Mouse (Mus musculus): Measurements from ENCODE around the gene Tmed11. TPM values are rescaled to one million over a fixed set of nuclear protein-coding genes. Genes with fewer than 3 reads are reported as not detected.
"Not testable (repeated sequence)": the region's sequence is repeated elsewhere in the genome, so short reads cannot be mapped to it uniquely, and the experiment has no call there.

Tmed11 gene
- not detected in 2 replicates for polyA plus RNA-seq (2016; fragmentation: Nextera tagmentation; extraction: Ambion mirVana)

- H3K4me3 ChIP-seq; H3K27ac ChIP-seq; H3K9me3 ChIP-seq; H3K4me1 ChIP-seq (replicated peaks); DNase-seq (ENCODE audit: low spot score); H3K36me3 ChIP-seq; H3K27me3 ChIP-seq (ENCODE audit: insufficient read depth, poor library complexity, severe bottlenecking): not testable (repeated sequence)
- 65% methylated on average over 2 of the region's 2 CpGs for WGBS
Observed at GRCm38 (mm10) chr5:108795263-108795662, at the start of gene Tmed11. TSS of gene Tmed11 (minus strand) at chr5:108795363.

- 88% methylated on average over 1 of the region's 1 CpGs for WGBS
- DNase-seq (ENCODE audit: low spot score) = peak; percentile 22
- Histone ChIP-seq H3K36me3 (no peaks in the 10 kb centered on the region), H3K4me3 (no peak overlapping the region), H3K9me3 (no peaks in the 10 kb centered on the region), H3K4me1 (replicated peaks) (no peaks in the 10 kb centered on the region), H3K27me3 (ENCODE audit: insufficient read depth, poor library complexity, severe bottlenecking) (no peaks in the 10 kb centered on the region), H3K27ac (no peak overlapping the region)
Observed at GRCm38 (mm10) chr5:108836156-108836555, 41.0 kb upstream of the Tmed11 start.

GRCm38 (mm10) chr5:108823276-108823675 is 28.1 kb upstream of the Tmed11 start:
- no peak for DNase-seq (ENCODE audit: low spot score)
- no peak overlapping the region for H3K27ac ChIP-seq
- 90% methylated on average over 2 of the region's 2 CpGs for WGBS

DNA sequence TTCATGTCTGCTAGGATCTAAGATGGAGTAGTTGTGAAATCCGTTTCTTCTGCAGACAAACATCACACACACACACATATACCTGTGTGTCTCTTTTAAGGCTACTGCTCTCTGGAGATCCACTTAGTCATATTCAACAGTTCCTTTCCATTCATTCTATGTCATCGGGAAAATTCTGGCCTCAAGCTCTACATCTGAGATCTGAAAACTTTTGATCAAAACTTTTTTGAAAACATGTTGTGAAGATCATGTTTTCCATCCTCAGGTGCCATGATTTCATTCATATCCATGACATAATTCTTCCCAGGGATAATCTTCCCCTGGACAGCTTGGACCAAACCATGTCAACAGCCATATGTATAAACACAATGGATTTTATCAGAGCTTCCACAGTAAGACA is 13.6 kb upstream of the Tmed11 start, which contains the start of gene Vmn2r8:
Gene Vmn2r8, minus strand, starts transcription at position 101 of the 400 bp plus-strand sequence.
- H3K4me3 ChIP-seq; H3K27me3 ChIP-seq (ENCODE audit: insufficient read depth, poor library complexity, severe bottlenecking); DNase-seq (ENCODE audit: low spot score); H3K27ac ChIP-seq; H3K4me1 ChIP-seq (replicated peaks); H3K36me3 ChIP-seq; H3K9me3 ChIP-seq: not testable (repeated sequence)
- WGBS = 79% methylated on average over 2 of the region's 2 CpGs

More at GRCm38 (mm10) chr5:108823276-108823675, 28.1 kb upstream of the Tmed11 start:
- H3K27me3 ChIP-seq (ENCODE audit: insufficient read depth, poor library complexity, severe bottlenecking) = no peaks in the 10 kb centered on the region
- no peaks in the 10 kb centered on the region for H3K36me3 ChIP-seq
- H3K4me3 ChIP-seq = no peak overlapping the region
- no peaks in the 10 kb centered on the region for H3K4me1 ChIP-seq (replicated peaks)
- no peaks in the 10 kb centered on the region for H3K9me3 ChIP-seq

- H3K36me3 ChIP-seq = no peaks in the 10 kb centered on the region
- DNase-seq (ENCODE audit: low spot score) = no peak
Observed at GRCm38 (mm10) chr5:108803646-108804045, 8.5 kb upstream of the Tmed11 start.

DNA sequence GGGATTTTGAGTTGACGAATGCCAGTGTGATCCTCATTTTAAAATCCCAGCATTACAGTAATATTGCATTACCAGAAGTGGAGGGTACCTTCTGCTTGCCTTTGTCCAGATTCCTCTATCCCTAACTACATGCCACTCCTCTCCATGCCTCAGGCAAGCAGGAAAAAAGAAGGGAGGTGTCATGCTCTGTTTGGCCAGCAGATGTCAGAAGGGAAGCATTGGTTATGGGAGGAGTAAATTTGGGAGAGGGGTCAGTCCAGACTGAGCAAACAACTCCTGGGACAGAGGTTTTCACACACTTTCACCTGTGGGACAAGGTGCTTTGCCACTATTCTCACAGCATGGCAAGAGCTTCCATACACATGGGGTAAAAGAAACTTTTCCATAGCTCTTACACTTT is 4.8 kb downstream of the Tmed11 start:
- not testable (repeated sequence) for H3K4me3 ChIP-seq; H3K9me3 ChIP-seq; H3K4me1 ChIP-seq (replicated peaks); H3K27ac ChIP-seq; H3K36me3 ChIP-seq; H3K27me3 ChIP-seq (ENCODE audit: insufficient read depth, poor library complexity, severe bottlenecking)
- WGBS = 33% methylated on average over 1 of the region's 1 CpGs
- peak; percentile 26 for DNase-seq (ENCODE audit: low spot score)

More at GRCm38 (mm10) chr5:108803646-108804045, 8.5 kb upstream of the Tmed11 start:
- Histone ChIP-seq H3K27me3 (ENCODE audit: insufficient read depth, poor library complexity, severe bottlenecking) (no peaks in the 10 kb centered on the region), H3K4me1 (replicated peaks) (no peaks in the 10 kb centered on the region), H3K27ac (no peak overlapping the region), H3K9me3 (no peaks in the 10 kb centered on the region), H3K4me3 (no peak overlapping the region)
- 42% methylated on average over 1 of the region's 1 CpGs for WGBS

- DNase-seq (ENCODE audit: low spot score) = no peak
- Histone ChIP-seq H3K27ac (no peak within 1 kb of the TSS), H3K4me3 (no peak within 1 kb of the TSS), H3K27me3 (ENCODE audit: insufficient read depth, poor library complexity, severe bottlenecking) (no peaks in the 10 kb centered on the region), H3K36me3 (no peaks in the 10 kb centered on the region), H3K4me1 (replicated peaks) (no peaks in the 10 kb centered on the region), H3K9me3 (0 out of 2 replicates have a peak, but pooled peaks cover 3% of the 10 kb centered on the region)
- 76% methylated on average over 40 of the region's 40 CpGs for WGBS
Observed at GRCm38 (mm10) chr5:108774630-108775306, 20.4 kb downstream of the Tmed11 start, which contains the start of gene Rnf212. TSS of gene Rnf212 (minus strand) at chr5:108774982.

DNA sequence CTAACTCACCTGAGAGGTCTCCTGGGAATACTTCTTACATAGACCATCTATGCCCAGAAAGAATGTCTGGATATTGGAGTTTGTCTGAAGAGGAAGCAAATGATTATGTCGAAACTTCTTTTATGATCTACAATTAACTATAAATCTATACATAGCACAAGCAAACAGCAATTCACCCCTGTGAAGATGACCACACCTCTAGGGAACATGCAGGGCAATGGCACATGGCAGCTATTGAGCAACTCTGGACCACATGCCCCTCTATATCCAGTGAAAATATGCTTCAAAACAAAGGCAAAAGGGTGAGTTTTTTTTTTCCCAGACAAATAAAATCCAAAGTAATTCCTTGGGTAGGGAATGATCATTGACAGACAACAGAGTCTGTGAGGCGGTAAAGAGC is 35.2 kb downstream of the Tmed11 start:
- no peaks in the 10 kb centered on the region for H3K4me1 ChIP-seq (replicated peaks)
- whole genome bisulfite sequencing = 81% methylated on average over 2 of the region's 2 CpGs

GRCm38 (mm10) chr5:108758396-108758795 is 36.8 kb downstream of the Tmed11 start:
- Histone ChIP-seq H3K9me3 (no peaks in the 10 kb centered on the region), H3K27ac (no peak overlapping the region), H3K4me3 (no peak overlapping the region), H3K27me3 (ENCODE audit: insufficient read depth, poor library complexity, severe bottlenecking) (no peaks in the 10 kb centered on the region), H3K4me1 (replicated peaks) (no peaks in the 10 kb centered on the region), H3K36me3 (no peaks in the 10 kb centered on the region)
- peak; percentile 6 for DNase-seq (ENCODE audit: low spot score)
- WGBS = 59% methylated on average over 3 of the region's 3 CpGs

More for the DNA sequence above, 35.2 kb downstream of the Tmed11 start:
- Histone ChIP-seq H3K27me3 (ENCODE audit: insufficient read depth, poor library complexity, severe bottlenecking) (no peaks in the 10 kb centered on the region), H3K36me3 (no peaks in the 10 kb centered on the region), H3K27ac (no peak overlapping the region), H3K9me3 (no peaks in the 10 kb centered on the region), H3K4me3 (no peak overlapping the region)
- DNase-seq (ENCODE audit: low spot score) = no peak

DNA sequence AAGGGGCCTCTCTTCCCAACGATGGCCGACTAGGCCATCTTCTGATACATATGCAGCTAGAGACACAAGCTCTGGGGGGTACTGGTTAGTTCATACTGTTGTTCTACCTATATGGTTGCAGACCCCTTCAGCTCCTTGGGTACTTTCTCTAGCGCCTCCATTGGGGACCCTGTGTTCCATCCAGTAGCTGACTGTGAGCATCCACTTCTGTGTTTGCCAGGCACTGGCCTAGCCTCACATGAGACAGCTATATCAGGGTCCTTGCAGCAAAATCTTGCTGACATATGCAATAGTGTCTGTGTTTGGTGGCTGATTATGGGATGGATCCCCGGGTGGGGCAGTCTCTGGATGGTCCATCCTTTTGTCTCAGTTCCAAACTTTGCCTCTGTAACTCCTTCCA is 43.9 kb downstream of the Tmed11 start:
- H3K4me3 ChIP-seq; DNase-seq (ENCODE audit: low spot score); H3K4me1 ChIP-seq (replicated peaks); H3K9me3 ChIP-seq; H3K27me3 ChIP-seq (ENCODE audit: insufficient read depth, poor library complexity, severe bottlenecking); H3K36me3 ChIP-seq; H3K27ac ChIP-seq: not testable (repeated sequence)
- WGBS = 81% methylated on average over 4 of the region's 4 CpGs

DNA sequence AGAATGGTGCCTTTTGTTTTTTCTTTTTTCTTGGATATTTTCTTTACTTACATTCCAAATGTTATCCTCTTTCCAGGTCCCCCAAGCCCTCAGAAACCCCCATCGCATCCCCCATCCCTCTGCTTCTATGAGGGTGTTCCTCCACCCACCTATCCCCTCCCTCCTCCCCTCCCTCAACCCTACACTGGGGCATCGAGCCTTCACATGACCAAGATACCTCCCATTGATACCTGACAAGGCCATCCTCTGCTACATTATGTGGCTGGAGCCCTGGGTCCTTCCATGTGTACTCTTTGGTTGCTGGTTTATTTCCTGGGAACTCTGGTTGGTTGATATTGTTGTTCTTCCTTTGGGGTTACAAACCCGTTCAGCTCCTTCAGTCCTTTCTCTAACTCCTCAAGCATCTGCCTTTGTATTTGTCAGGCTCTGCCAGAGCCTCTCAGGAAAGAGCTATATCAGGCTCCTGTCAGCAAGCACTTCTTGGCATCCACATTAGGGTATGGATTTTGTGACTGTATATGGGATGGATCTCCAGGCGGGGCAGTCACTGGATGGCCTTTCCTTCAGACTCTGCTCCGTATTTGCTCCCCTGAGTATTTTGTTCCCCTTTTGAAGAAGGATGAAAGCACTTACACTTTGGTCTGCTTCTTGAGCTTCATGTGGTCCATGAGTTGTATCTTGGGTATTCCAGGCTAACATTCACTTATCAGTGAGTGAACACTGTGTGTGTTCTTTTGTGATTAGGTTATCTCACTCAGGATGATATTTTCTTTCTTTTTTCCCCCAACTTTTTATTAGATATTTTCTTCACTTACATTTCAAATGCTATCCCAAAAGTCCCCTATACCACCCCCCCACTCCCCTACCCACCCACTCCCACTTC is 44.6 kb downstream of the Tmed11 start:
- 79% methylated on average over 5 of the region's 5 CpGs for WGBS
- Histone ChIP-seq H3K36me3 (no peaks in the 10 kb centered on the region), H3K27ac (no peak overlapping the region), H3K4me3 (no peak overlapping the region), H3K27me3 (ENCODE audit: insufficient read depth, poor library complexity, severe bottlenecking) (no peaks in the 10 kb centered on the region), H3K9me3 (no peaks in the 10 kb centered on the region), H3K4me1 (replicated peaks) (no peaks in the 10 kb centered on the region)
- no peak for DNase-seq (ENCODE audit: low spot score)

DNA sequence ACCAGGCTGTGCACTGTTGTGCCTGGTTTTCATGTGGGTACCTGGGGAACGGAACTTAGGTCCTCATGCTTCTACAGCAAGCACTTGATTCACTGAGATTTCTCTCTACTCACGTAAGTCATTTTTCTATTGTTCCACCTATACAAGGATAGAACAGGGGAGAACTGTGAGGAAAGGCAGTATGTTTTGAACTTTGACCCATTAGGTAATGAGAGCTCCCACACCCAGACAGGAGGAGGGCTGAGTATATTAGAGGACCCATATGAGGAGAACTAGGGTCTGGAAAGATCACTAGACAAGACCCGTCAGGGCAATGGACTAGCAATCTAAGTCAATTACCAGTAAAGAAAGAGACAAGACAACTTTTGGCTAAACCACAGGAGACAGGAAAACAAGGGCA is 50.5 kb downstream of the Tmed11 start:
- 80% methylated on average over 3 of the region's 3 CpGs for WGBS
- Histone ChIP-seq H3K9me3 (no peaks in the 10 kb centered on the region), H3K36me3 (no peaks in the 10 kb centered on the region), H3K4me1 (replicated peaks) (no peaks in the 10 kb centered on the region), H3K4me3 (no peak overlapping the region), H3K27ac (no peak overlapping the region), H3K27me3 (ENCODE audit: insufficient read depth, poor library complexity, severe bottlenecking) (no peaks in the 10 kb centered on the region)
- no peak for DNase-seq (ENCODE audit: low spot score)

DNA sequence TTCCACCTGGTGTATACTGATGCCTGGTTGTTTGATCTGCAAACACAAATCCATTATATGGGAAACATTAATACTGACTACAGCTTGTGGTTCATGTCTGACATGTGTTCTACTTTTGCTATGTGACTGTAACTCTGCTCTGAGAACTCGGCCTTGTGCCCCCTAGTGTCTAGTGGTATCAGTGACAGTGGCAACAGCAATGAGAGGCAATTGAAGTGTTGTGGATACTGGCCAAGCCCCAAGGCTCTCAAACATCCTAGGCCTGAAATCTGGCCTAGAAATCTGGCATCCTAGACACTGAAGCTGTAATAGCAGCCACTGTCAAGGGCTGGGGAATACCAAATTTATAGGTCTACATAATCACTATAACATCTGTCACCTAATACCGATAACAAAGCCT is 51.3 kb downstream of the Tmed11 start:
- no peaks in the 10 kb centered on the region for H3K27me3 ChIP-seq (ENCODE audit: insufficient read depth, poor library complexity, severe bottlenecking)
- no peak for DNase-seq (ENCODE audit: low spot score)
- H3K4me3 ChIP-seq = no peak overlapping the region
- H3K27ac ChIP-seq = no peak overlapping the region
- H3K4me1 ChIP-seq (replicated peaks) = no peaks in the 10 kb centered on the region
- WGBS = 64% methylated on average over 2 of the region's 2 CpGs
- H3K9me3 ChIP-seq = no peaks in the 10 kb centered on the region
- no peaks in the 10 kb centered on the region for H3K36me3 ChIP-seq

All from hindbrain, embryonic 10.5 days (tissue).